Mouse (Mus musculus): ENCODE data around the gene Srp72. TPM values are rescaled to one million over a fixed set of nuclear protein-coding genes. Genes with fewer than 3 reads are reported as not detected.
"Not testable (repeated sequence)": the region's sequence is repeated elsewhere in the genome, so short reads cannot be mapped to it uniquely, and the experiment has no call there.

Srp72 gene
- total RNA-seq, 2 experiments from 2014 or later = 93.8 to 100 TPM

- no peak for DNase-seq (ENCODE audit: low spot score in 2 of 2)
Measured at GRCm38 (mm10) chr5:76959587-76959986, 14.9 kb upstream of the Srp72 start.

- DNase-seq (ENCODE audit: low spot score in 2 of 2) = no peak
Measured at GRCm38 (mm10) chr5:76962545-76962944, 11.9 kb upstream of the Srp72 start.

GRCm38 (mm10) chr5:76964651-76965050 lies 9.8 kb upstream of the Srp72 start:
- DNase-seq (ENCODE audit: low spot score in 2 of 2) = no peak

GRCm38 (mm10) chr5:76969250-76969649 lies 5.2 kb upstream of the Srp72 start:
- no peak for DNase-seq (ENCODE audit: low spot score in 2 of 2)

- not testable (repeated sequence) for DNase-seq (ENCODE audit: low spot score in 2 of 2)
Measured at GRCm38 (mm10) chr5:76971115-76971514, 3.4 kb upstream of the Srp72 start.

GRCm38 (mm10) chr5:76973488-76973887 lies 995 bp upstream of the Srp72 start:
- DNase-seq (ENCODE audit: low spot score in 2 of 2) = no peak

GRCm38 (mm10) chr5:76974207-76974553 lies 303 bp upstream of the Srp72 start:
- DNase-seq (ENCODE audit: low spot score in 2 of 2) = peak in 1 of 2 experiments; percentile 9

GRCm38 (mm10) chr5:76975736-76976135 lies 1.3 kb downstream of the Srp72 start:
- no peak for DNase-seq (ENCODE audit: low spot score in 2 of 2)

GRCm38 (mm10) chr5:76984015-76984414 lies 9.5 kb downstream of the Srp72 start:
- DNase-seq (ENCODE audit: low spot score in 2 of 2) = no peak

GRCm38 (mm10) chr5:76990789-76991188 lies 16.3 kb downstream of the Srp72 start:
- no peak for DNase-seq (ENCODE audit: low spot score in 2 of 2)

- DNase-seq (ENCODE audit: low spot score in 2 of 2) = no peak
Measured at GRCm38 (mm10) chr5:76993174-76993814, 18.8 kb downstream of the Srp72 start.

- DNase-seq (ENCODE audit: low spot score in 2 of 2) = peak; percentile 21 to 34
Measured at GRCm38 (mm10) chr5:76998416-76998815, 23.9 kb downstream of the Srp72 start.

GRCm38 (mm10) chr5:77001192-77001591 lies 26.7 kb downstream of the Srp72 start:
- no peak for DNase-seq (ENCODE audit: low spot score in 2 of 2)

GRCm38 (mm10) chr5:77004051-77004821 lies 29.8 kb downstream of the Srp72 start, which contains the start of gene Arl9:
Gene Arl9, plus strand, starts transcription at chr5:77004055.
- DNase-seq (ENCODE audit: low spot score in 2 of 2) = no peak

GRCm38 (mm10) chr5:77010352-77010751 lies 35.9 kb downstream of the Srp72 start:
- DNase-seq (ENCODE audit: low spot score in 2 of 2) = no peak

GRCm38 (mm10) chr5:77011082-77011481 lies 36.6 kb downstream of the Srp72 start:
- no peak for DNase-seq (ENCODE audit: low spot score in 2 of 2)

- no peak for DNase-seq (ENCODE audit: low spot score in 2 of 2)
Measured at GRCm38 (mm10) chr5:77013171-77013570, 38.7 kb downstream of the Srp72 start.

GRCm38 (mm10) chr5:77015544-77016482 lies 41.3 kb downstream of the Srp72 start, which contains the start of gene Thegl:
Gene Thegl, plus strand, starts transcription at chr5:77016023.
- peak; percentile 68 to 79 for DNase-seq (ENCODE audit: low spot score in 2 of 2)

GRCm38 (mm10) chr5:77028034-77028433 lies 53.6 kb downstream of the Srp72 start:
- no peak for DNase-seq (ENCODE audit: low spot score in 2 of 2)

GRCm38 (mm10) chr5:77029735-77030134 lies 55.3 kb downstream of the Srp72 start:
- DNase-seq (ENCODE audit: low spot score in 2 of 2) = peak; percentile 8 to 36

- not testable (repeated sequence) for DNase-seq (ENCODE audit: low spot score in 2 of 2)
Measured at GRCm38 (mm10) chr5:77035101-77035500, 60.6 kb downstream of the Srp72 start.

All from left cerebral cortex, adult 18-20 months (tissue).